Mouse (Mus musculus) lung, postnatal 0 days (tissue): ENCODE results near the gene Cdk17.

ENCODE experiments used
- CTCF ChIP-seq: IDR thresholded peaks from 2 replicates; pipeline ENCODE4 v1.5.1; 2016; ENCODE audit warnings: antibody characterized with exemption, mild to moderate bottlenecking
- EP300 ChIP-seq: IDR thresholded peaks from 2 replicates; pipeline ENCODE4 v1.6.1; 2016; ENCODE audit warnings: antibody characterized with exemption, mild to moderate bottlenecking, control low read depth

GRCm38 (mm10) chr10:93162276-93162971, 1.7 kb downstream of the Cdk17 start:
- TF ChIP-seq CTCF: no peak
- no peak; the same call in 1 of the 2 replicates for TF ChIP-seq EP300
